Comparison of ENCODE assay signal across 21 mouse cellular contexts in the genomic region with DNA sequence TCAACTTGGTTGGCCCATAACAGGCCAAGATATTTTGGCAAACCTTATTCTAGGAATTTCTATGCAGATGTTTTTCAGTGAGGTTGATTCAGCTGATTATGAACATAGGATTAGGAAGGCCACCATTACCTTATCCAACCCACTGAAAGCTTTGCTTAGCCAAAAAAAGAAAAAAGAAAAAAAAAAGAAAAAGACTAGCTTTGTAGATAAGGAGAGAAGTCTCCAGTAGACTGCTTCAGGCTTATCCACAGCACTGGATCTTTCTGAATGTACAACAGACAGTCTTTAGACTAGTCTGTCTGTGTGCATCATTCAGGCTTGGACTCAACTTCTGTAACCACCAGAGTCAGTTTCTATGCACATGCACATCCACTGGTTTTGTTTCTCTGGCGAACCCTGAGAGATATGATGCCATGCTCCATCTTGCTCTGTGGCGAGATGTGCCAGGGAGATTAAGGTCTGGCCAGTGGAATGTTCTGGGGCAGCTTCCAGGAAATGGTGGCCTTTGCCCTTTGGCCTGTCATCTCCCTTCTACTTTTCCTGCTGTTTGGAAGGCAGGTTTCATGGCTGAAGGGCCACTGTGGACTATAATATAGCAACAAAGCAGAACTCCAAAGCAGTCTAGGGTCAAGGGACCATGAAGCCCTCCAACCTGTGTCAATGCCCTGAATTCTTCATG. TPM values are rescaled to one million over a fixed set of nuclear protein-coding genes. Genes with fewer than 3 reads are reported as not detected.
DNase-seq lines count a peak whose midpoint lies in the region; ATAC-seq and TF ChIP-seq lines count a peak whose summit lies in the region.
"Had no signal": no experiment of that assay in that cellular context is flagged by ENCODE, and none has a peak within 500 bp of the region (broad histone marks: within the 10 kb centered on the region; RNA-seq: fewer than 3 reads in every experiment).

No protein-coding gene starts in this region.

- H3K4me3 ChIP-seq in kidney, embryonic 16.5 days (ENCODE audit: low read length) = no peak overlapping the region
- H3K4me3 ChIP-seq in limb, embryonic 15.5 days = no peak overlapping the region
- H3K4me3 ChIP-seq in limb, embryonic 10.5 days = no peak overlapping the region
- no peak overlapping the region for H3K4me3 ChIP-seq in gastrocnemius, adult 2 months
- no peak overlapping the region for H3K4me3 ChIP-seq in cerebellum, adult 2 months (replicated peaks; ENCODE audit: insufficient read depth, low read depth, low read length)
- H3K4me3 ChIP-seq: embryonic facial prominence, embryonic 10.5 days; heart, embryonic 15.5 days; hindbrain, embryonic 15.5 days; left cerebral cortex, adult 2 months; liver, embryonic 12.5 days; midbrain, embryonic 12.5 days had no signal

- no peak for ATAC-seq in kidney, embryonic 16.5 days (ENCODE audit: low FRiP score, low TSS enrichment)
- no peak for ATAC-seq in limb, embryonic 15.5 days (ENCODE audit: insufficient number of reproducible peaks, low FRiP score, low TSS enrichment, low read depth)
- ATAC-seq: liver, embryonic 12.5 days; Patski had no signal

- no peak for TF ChIP-seq POLR2A in cerebellum, adult 2 months (IDR thresholded peaks at IDR 0.05; ENCODE audit: borderline replicate concordance, insufficient read depth, low read length)

- 87% methylated on average over 2 of the region's 2 CpGs for WGBS in kidney, embryonic 16.5 days
- WGBS in limb, embryonic 15.5 days = 84% methylated on average over 2 of the region's 2 CpGs
- WGBS in limb, embryonic 10.5 days = 86% methylated on average over 2 of the region's 2 CpGs
- 66% methylated on average over 2 of the region's 2 CpGs for WGBS in cerebellum, adult 2 months

- no peak for TF ChIP-seq CTCF in gastrocnemius, adult 2 months (IDR thresholded peaks at IDR 0.05)
- TF ChIP-seq CTCF in cerebellum, adult 2 months (IDR thresholded peaks at IDR 0.05; ENCODE audit: borderline replicate concordance, insufficient read depth, low read depth, low read length) = no peak

- H3K9ac ChIP-seq in kidney, embryonic 16.5 days (replicated peaks; ENCODE audit: low read length) = no peak overlapping the region
- no peak overlapping the region for H3K9ac ChIP-seq in limb, embryonic 15.5 days
- H3K9ac ChIP-seq: heart, embryonic 15.5 days; hindbrain, embryonic 15.5 days; liver, embryonic 12.5 days; midbrain, embryonic 12.5 days had no signal

- no peaks in the 10 kb centered on the region for H3K36me3 ChIP-seq in kidney, embryonic 16.5 days (ENCODE audit: insufficient read depth, low read length)
- H3K36me3 ChIP-seq in limb, embryonic 15.5 days = no peaks in the 10 kb centered on the region
- no peaks in the 10 kb centered on the region for H3K36me3 ChIP-seq in limb, embryonic 10.5 days
- H3K36me3 ChIP-seq: embryonic facial prominence, embryonic 10.5 days; heart, embryonic 15.5 days; hindbrain, embryonic 15.5 days; liver, embryonic 12.5 days; midbrain, embryonic 12.5 days had no signal

- H3K27me3 ChIP-seq in kidney, embryonic 16.5 days (ENCODE audit: insufficient read depth, low read length) = no peaks in the 10 kb centered on the region
- H3K27me3 ChIP-seq in limb, embryonic 15.5 days = no peaks in the 10 kb centered on the region
- no peaks in the 10 kb centered on the region for H3K27me3 ChIP-seq in limb, embryonic 10.5 days (ENCODE audit: low read depth, poor library complexity, severe bottlenecking)
- H3K27me3 ChIP-seq in cerebellum, adult 2 months (ENCODE audit: control insufficient read depth, insufficient read depth, low read length) = no peaks in the 10 kb centered on the region
- H3K27me3 ChIP-seq: heart, embryonic 15.5 days; hindbrain, embryonic 15.5 days; liver, embryonic 12.5 days had no signal

- 0 out of 2 replicates have a peak, but pooled peaks cover 2% of the 10 kb centered on the region for H3K4me1 ChIP-seq in kidney, embryonic 16.5 days (ENCODE audit: insufficient read depth, low read length)
- peaks cover 4% of the 10 kb centered on the region; the same call in 1 of the 2 replicates for H3K4me1 ChIP-seq in limb, embryonic 15.5 days
- peaks cover 8% of the 10 kb centered on the region; the same call in 1 of the 2 replicates for H3K4me1 ChIP-seq in limb, embryonic 10.5 days
- no peaks in the 10 kb centered on the region; the same call in 1 of the 2 replicates for H3K4me1 ChIP-seq in cerebellum, adult 2 months (ENCODE audit: control insufficient read depth, insufficient read depth, low read length)

- intact Hi-C loops in gastrocnemius, adult 2 months (cut with DNase I) = no loop called here

- H3K4me2 ChIP-seq in kidney, embryonic 16.5 days (replicated peaks; ENCODE audit: low read depth, low read length) = no peak overlapping the region
- no peak overlapping the region for H3K4me2 ChIP-seq in limb, embryonic 15.5 days
- H3K4me2 ChIP-seq: heart, embryonic 15.5 days; hindbrain, embryonic 15.5 days; liver, embryonic 12.5 days; midbrain, embryonic 12.5 days had no signal

- H3K9me3 ChIP-seq in kidney, embryonic 16.5 days (ENCODE audit: low read length) = peaks cover 8% of the 10 kb centered on the region
- H3K9me3 ChIP-seq in limb, embryonic 15.5 days = no peaks in the 10 kb centered on the region
- no peaks in the 10 kb centered on the region for H3K9me3 ChIP-seq in limb, embryonic 10.5 days (replicated peaks)
- H3K9me3 ChIP-seq: heart, embryonic 15.5 days; liver, embryonic 12.5 days had no signal

- DNase-seq in kidney, adult 11 months = peak; percentile 61
- DNase-seq in limb, embryonic 10.5 days (ENCODE audit: low spot score) = no peak
- DNase-seq in gastrocnemius, adult 2 months = peak; percentile 80
- peak; percentile 74 for DNase-seq in skeletal muscle tissue, adult 2 months (ENCODE audit: low read depth, low spot score)
- no peak for DNase-seq in cerebellum, adult 2 months
- DNase-seq: adrenal gland, adult 2 months; cerebellum, adult 11 months; cerebellum, postnatal 10 days; heart, adult 18-20 months; heart, postnatal 4 days; lung, adult 2 months; lung, postnatal 14 days had no signal

- no peak overlapping the region for H3K27ac ChIP-seq in kidney, embryonic 16.5 days (ENCODE audit: low read length)
- 0 out of 2 replicates have a peak overlapping the region, but pooled peaks have one; percentile 54 for H3K27ac ChIP-seq in limb, embryonic 15.5 days
- no peak overlapping the region for H3K27ac ChIP-seq in limb, embryonic 10.5 days
- no peak overlapping the region for H3K27ac ChIP-seq in gastrocnemius, adult 2 months
- H3K27ac ChIP-seq in cerebellum, adult 2 months (ENCODE audit: insufficient read depth, low read length) = no peak overlapping the region
- H3K27ac ChIP-seq: embryonic facial prominence, embryonic 10.5 days; hindbrain, embryonic 15.5 days; left cerebral cortex, adult 2 months; liver, embryonic 12.5 days; midbrain, embryonic 12.5 days had no signal

RNA-seq across cellular contexts. Expression of a gene that starts 17.7 kb away (rescaled TPM):
- 1.1 and 1.8 TPM in 2 replicates for polyA plus RNA-seq in kidney, embryonic 16.5 days (2015; fragmentation: Nextera tagmentation; extraction: Ambion mirVana)
- 5.5 and 6.0 TPM in 2 replicates for polyA plus RNA-seq in limb, embryonic 15.5 days (2015; fragmentation: Nextera tagmentation; extraction: Ambion mirVana)
- polyA plus RNA-seq in limb, embryonic 10.5 days (2016; fragmentation: Nextera tagmentation; extraction: Ambion mirVana) = not detected in 2 replicates
- 1 to 10 TPM; 2.2 to 5.4 TPM for total RNA-seq in gastrocnemius, adult 2 months (2021)
- polyA plus RNA-seq in cerebellum, adult 2 months (2012; rRNA removed) = 238 and 272 TPM in 2 replicates
- polyA plus RNA-seq: liver, embryonic 12.5 days; midbrain, embryonic 12.5 days; Patski had no signal

Comparison
In these comparisons a context has a peak if more than half of its experiments do, and no peak if none do; other contexts are left out.
1. DNase-seq: peak in kidney, adult 11 months (single experiment), gastrocnemius, adult 2 months (single experiment) and skeletal muscle tissue, adult 2 months (single experiment); none in limb, embryonic 10.5 days (single experiment) and cerebellum, adult 2 months (0 of 2).
2. RNA of a gene that starts 17.7 kb away (polyA plus RNA-seq): 238 to 272 TPM in cerebellum, adult 2 months; 5.5 to 6.0 TPM in limb, embryonic 15.5 days, 1.1 to 1.8 TPM in kidney, embryonic 16.5 days and not detected in limb, embryonic 10.5 days; every median in the first group is over 10 times any median in the second.